Mouse (Mus musculus) thymus, postnatal 25 days (tissue): ENCODE measurements around the gene Mfap4.

Experiments
- DNase-seq: peaks from one replicate; pipeline ENCODE4 v3.0.0; 2022

Mfap4 gene

DNA sequence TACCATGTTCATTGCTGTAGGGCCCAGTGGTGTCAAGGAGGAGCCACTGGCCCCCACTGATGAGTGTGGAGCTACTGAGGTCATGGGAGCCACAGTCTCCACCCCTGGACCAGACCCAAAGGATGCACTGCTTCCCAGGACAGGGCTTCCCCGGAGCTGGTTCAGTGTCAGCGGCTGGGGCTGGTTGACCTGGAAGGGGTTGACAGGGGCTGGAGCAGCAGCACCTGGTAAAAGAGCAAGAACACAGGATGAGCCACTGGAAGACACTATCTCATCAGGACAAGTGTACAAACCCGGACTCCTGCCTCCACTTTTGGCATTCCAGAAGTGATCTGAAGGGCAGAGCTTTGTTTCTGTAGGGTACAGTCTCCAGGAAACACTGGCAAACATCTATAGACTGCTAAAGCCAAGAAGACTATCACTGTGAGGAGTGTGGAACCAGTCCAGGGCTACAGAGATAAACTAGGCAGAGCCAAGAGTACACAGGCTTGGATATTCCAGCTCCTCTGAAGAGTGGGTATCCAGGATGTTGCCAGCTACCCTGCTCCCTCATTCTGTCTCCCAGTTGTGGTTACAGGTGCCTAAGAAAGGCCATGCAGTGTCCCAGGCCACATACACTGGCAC, 34.4 kb downstream of the Mfap4 start:
- no peak for DNase-seq

DNA sequence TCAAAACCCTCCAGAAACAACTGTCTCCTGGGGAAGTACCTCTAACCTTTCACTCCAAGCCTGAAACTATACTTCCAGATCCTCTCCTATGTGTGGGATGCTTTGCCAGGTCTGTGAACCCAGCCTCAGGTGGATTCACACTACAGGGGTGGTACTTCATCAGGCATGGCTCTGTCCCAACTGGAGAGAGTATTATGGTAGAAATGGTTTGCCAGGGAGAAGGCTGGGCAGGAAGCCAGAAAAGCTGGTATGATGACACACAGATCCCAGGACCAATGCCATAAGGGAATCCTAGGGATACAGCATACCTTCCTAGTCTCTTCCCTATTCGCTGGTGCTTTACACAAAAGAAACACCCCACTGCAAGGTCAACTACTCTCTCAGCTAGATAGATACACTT, 41.6 kb downstream of the Mfap4 start:
- no peak for DNase-seq

DNA sequence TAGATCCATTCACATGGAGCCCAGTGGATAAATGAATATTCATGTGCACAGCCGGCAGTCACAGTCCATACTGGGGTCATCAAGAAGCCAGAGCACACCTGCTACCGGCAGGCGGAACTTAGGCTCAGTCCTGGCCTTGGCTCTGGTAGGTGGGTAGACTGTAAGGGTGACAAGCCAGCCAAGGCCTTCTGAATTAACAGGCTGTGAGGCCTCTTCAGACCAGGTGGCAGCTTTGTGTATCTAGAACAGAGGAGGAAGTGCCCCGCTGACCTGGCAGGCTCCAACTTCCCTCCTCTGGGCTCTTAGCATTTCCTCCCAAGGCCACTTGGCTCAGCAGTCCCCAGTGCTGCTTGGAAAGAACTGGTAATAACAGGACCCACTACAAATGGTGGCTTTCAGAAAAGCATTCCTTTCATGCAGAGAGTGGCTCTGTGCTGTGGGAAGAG, 44.1 kb downstream of the Mfap4 start:
- no peak for DNase-seq

DNA sequence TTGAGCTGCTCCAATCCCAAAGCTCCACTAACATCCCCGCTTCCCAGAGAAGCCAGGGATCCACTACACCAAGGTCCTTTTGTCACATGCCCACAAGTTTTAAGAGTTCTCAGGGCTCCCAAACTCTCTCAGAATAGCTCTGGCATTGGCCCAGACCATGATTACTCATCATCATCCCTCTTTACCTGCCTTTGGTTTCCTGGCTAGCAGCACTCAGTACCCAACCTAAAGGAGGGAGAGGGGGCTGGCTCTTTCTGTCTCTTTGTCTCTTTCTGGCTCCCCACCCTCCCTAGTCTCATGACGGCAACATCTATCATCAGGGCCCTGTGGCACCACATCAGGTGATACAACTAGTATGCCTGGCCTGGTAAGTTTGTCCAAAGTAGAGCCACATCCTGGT, 47.6 kb downstream of the Mfap4 start:
- DNase-seq: no peak

DNA sequence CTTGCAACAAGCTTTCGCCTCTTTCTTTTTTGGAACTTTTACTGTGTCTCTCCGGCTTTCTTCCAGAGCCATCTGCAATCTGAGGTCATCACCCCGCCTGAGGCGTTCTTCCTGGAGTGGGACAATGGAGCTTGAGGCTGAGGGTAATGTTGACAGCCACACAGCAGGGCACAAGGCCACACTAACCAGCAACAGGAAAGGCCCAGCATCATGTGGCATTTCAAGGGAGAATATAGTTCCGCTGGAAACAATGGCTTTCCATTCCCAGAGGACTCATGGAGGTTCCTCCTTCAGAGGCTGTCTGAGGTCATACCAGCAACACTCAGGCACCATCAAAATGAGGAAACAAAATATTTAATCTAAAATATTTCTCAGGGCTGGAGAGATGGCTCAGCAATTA, 48.3 kb downstream of the Mfap4 start:
- no peak for DNase-seq

DNA sequence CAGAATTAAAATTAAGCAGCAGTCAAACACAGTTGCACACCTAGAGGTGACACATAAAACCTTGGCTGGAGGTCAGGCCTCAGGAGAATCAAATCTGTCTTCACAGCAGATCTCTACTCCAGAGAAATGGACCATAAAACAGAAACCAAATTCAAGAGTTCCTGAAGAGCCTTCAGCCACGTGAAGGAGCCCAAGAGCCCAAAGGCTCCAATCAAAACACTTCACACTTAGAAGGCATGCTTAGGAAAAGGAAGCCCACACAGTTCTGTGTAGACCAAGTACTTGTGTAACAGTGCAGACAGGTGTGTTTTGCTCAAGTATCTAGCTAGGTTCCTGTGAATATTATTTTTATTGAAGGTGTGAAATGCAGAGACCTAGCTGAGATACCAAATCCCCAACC, 50.3 kb downstream of the Mfap4 start:
- DNase-seq: no peak

DNA sequence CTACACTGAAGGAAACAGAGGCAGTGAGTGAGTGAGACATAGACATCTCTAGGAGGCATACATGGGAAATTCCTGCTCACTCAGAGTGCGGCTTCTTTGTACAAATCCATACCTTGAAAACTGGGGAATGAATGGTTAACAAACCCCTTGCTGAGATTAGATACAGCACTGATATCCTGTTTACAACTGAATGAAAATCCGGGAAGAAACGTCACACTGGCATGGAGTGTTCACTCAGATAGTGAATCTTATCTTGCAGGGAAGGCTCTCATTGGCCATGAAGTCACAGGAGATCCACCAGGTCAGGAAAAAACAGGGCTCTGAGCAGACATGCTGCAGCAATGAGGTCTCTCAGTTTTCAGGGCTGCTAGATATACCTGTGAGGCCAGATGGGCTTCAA, 51.7 kb downstream of the Mfap4 start:
- DNase-seq: no peak

DNA sequence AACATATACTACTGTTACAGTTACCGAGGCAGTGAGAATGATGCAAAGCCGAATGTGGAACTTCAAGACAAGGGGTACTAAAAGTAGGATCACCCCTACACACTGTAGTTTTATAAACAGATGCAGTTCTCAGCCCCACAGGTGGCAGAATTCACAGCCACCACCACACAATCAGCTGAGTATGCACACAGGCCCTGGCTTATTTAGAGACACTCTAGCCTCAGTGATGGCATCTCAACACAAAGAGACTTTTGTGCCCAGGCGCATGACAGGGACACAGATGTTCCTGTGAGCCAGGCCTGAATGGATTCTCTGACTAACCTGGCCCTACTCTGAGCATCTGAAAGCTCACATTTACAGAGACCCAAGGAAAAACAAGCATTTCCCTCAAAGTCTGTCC, 52.1 kb downstream of the Mfap4 start:
- no peak for DNase-seq
